Mouse (Mus musculus): ENCODE measurements around the gene Abtb2. TPM values are rescaled to one million over a fixed set of nuclear protein-coding genes. Genes with fewer than 3 reads are reported as not detected.

Gene Abtb2
- polyA plus RNA-seq, 1 experiment from 2014 or later: 2.1 TPM

- H3K4me3 ChIP-seq (ENCODE audit: low read depth, low read length): no peak overlapping the region
- no peaks in the 10 kb centered on the region for H3K9me3 ChIP-seq (ENCODE audit: low read length)
- H3K4me2 ChIP-seq (ENCODE audit: low read depth, low read length): no peak overlapping the region
- no peak for DNase-seq
- H3K36me3 ChIP-seq (replicated peaks; ENCODE audit: insufficient read depth, low read length): no peaks in the 10 kb centered on the region
- WGBS (ENCODE audit: insufficient replicate concordance): 69% methylated on average over 1 of the region's 1 CpGs
- TF ChIP-seq CTCF (IDR thresholded peaks at IDR 0.05; ENCODE audit: low read depth) (no peak), EP300 (IDR thresholded peaks at IDR 0.05; ENCODE audit: low read depth) (no peak)
- H3K27me3 ChIP-seq (ENCODE audit: insufficient read depth, low read length): no peaks in the 10 kb centered on the region
- H3K4me1 ChIP-seq (ENCODE audit: insufficient read depth): peaks cover 46% of the 10 kb centered on the region
- no peak overlapping the region for H3K9ac ChIP-seq (replicated peaks)
- ATAC-seq: no peak
- peak overlapping the region; percentile 34; the same call in 1 of the 2 replicates for H3K27ac ChIP-seq (ENCODE audit: low read depth)
Observed at GRCm38 (mm10) chr2:103599296-103599695, 33.2 kb downstream of the Abtb2 start.

DNA sequence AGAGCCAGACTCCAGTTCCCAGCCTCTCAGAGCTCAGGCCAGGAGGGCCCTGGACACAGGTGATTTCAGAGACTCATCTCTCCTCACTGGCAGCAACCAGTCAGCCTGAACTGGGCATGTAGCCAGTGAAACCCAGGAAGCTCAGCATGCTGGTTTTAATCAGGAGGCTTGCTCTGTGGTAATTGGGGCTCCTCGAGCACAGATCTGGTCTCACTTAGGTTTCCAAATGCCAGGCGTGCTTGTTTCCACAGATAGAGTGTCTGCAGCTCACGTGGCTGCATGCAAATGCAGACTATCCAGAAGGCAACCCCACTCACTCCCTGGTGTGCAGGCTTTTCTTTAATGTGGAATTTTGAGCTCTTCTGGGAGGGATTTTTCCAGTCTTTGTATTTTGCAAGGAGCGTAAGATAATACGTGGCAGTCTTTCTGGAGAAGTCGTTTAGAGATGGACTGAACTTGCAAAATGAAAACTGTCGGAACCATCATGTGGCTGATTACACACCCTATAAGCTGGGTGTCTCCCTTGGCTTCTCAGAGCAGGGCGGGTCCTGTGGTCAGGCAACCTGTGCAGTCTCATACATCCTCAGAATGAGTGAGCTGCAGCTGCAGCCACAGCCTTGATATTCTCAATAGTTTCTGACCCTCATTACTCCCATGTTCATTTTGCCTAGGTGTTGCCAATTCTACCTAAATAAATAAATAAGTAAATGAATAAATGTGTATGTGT lies 34.2 kb downstream of the Abtb2 start:
- no peak for ATAC-seq
- no peak overlapping the region for H3K4me3 ChIP-seq (ENCODE audit: low read depth, low read length)
- 54% methylated on average over 8 of the region's 8 CpGs for WGBS (ENCODE audit: insufficient replicate concordance)
- H3K9ac ChIP-seq (replicated peaks): no peak overlapping the region
- no peak overlapping the region for H3K4me2 ChIP-seq (ENCODE audit: low read depth, low read length)
- H3K4me1 ChIP-seq (ENCODE audit: insufficient read depth): peaks cover 46% of the 10 kb centered on the region
- H3K9me3 ChIP-seq (ENCODE audit: low read length): no peaks in the 10 kb centered on the region
- no peak for DNase-seq
- peak overlapping the region; percentile 34; the same call in 1 of the 2 replicates for H3K27ac ChIP-seq (ENCODE audit: low read depth)
- H3K36me3 ChIP-seq (replicated peaks; ENCODE audit: insufficient read depth, low read length): no peaks in the 10 kb centered on the region
- H3K27me3 ChIP-seq (ENCODE audit: insufficient read depth, low read length): no peaks in the 10 kb centered on the region
- TF ChIP-seq CTCF (IDR thresholded peaks at IDR 0.05; ENCODE audit: low read depth): no peak
- TF ChIP-seq EP300 (IDR thresholded peaks at IDR 0.05; ENCODE audit: low read depth): no peak

- no peak for TF ChIP-seq CTCF (IDR thresholded peaks at IDR 0.05; ENCODE audit: low read depth)
- TF ChIP-seq EP300 (IDR thresholded peaks at IDR 0.05; ENCODE audit: low read depth): 0 out of 2 replicates have a peak, but pooled peaks have one; percentile 14
- Histone ChIP-seq H3K4me1 (ENCODE audit: insufficient read depth) (peaks cover 44% of the 10 kb centered on the region), H3K36me3 (replicated peaks; ENCODE audit: insufficient read depth, low read length) (no peaks in the 10 kb centered on the region), H3K27me3 (ENCODE audit: insufficient read depth, low read length) (no peaks in the 10 kb centered on the region), H3K4me3 (ENCODE audit: low read depth, low read length) (no peak overlapping the region), H3K9me3 (ENCODE audit: low read length) (no peaks in the 10 kb centered on the region), H3K27ac (ENCODE audit: low read depth) (peak overlapping the region; percentile 44), H3K9ac (replicated peaks) (no peak overlapping the region), H3K4me2 (ENCODE audit: low read depth, low read length) (peak overlapping the region; percentile 39; the same call in 1 of the 2 replicates)
- DNase-seq (no peak), ATAC-seq (peak; percentile 78)
- 56% methylated on average over 1 of the region's 1 CpGs for WGBS (ENCODE audit: insufficient replicate concordance)
Observed at GRCm38 (mm10) chr2:103601126-103601525, 35.0 kb downstream of the Abtb2 start.

GRCm38 (mm10) chr2:103601531-103601930 lies 35.4 kb downstream of the Abtb2 start:
- no peaks in the 10 kb centered on the region for H3K36me3 ChIP-seq (replicated peaks; ENCODE audit: insufficient read depth, low read length)
- TF ChIP-seq EP300 (IDR thresholded peaks at IDR 0.05; ENCODE audit: low read depth): no peak
- TF ChIP-seq CTCF (IDR thresholded peaks at IDR 0.05; ENCODE audit: low read depth): no peak
- WGBS (ENCODE audit: insufficient replicate concordance): 53% methylated on average over 1 of the region's 1 CpGs
- no peaks in the 10 kb centered on the region for H3K9me3 ChIP-seq (ENCODE audit: low read length)
- no peak overlapping the region for H3K4me2 ChIP-seq (ENCODE audit: low read depth, low read length)
- no peak overlapping the region for H3K9ac ChIP-seq (replicated peaks)
- peaks cover 44% of the 10 kb centered on the region for H3K4me1 ChIP-seq (ENCODE audit: insufficient read depth)
- H3K27ac ChIP-seq (ENCODE audit: low read depth): peak overlapping the region; percentile 44
- DNase-seq: no peak
- H3K4me3 ChIP-seq (ENCODE audit: low read depth, low read length): no peak overlapping the region
- no peaks in the 10 kb centered on the region for H3K27me3 ChIP-seq (ENCODE audit: insufficient read depth, low read length)
- no peak for ATAC-seq

DNA sequence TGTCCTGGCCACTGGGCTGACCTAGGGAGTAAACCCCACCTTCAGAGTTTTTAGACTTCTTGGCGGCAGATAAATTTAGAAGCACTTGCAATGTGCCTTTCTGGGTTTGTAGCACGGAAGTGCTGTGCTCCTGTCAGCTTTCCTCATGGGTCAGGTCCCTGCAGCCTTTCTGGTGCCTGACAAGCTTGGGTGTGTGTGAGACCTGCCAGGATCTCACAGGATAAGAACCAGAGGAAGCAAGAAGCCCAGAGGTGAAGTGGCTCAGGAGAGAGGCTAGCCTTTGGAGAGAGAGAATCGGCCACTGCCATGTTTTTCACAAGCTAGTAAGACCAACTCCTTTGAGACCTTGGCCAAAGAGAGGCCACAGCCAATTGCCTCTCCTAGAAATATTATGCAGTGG lies 37.1 kb downstream of the Abtb2 start:
- Histone ChIP-seq H3K27ac (ENCODE audit: low read depth) (no peak overlapping the region), H3K4me3 (ENCODE audit: low read depth, low read length) (no peak overlapping the region), H3K4me2 (ENCODE audit: low read depth, low read length) (no peak overlapping the region), H3K9ac (replicated peaks) (no peak overlapping the region), H3K4me1 (ENCODE audit: insufficient read depth) (peaks cover 40% of the 10 kb centered on the region), H3K36me3 (replicated peaks; ENCODE audit: insufficient read depth, low read length) (no peaks in the 10 kb centered on the region), H3K27me3 (ENCODE audit: insufficient read depth, low read length) (no peaks in the 10 kb centered on the region), H3K9me3 (ENCODE audit: low read length) (no peaks in the 10 kb centered on the region)
- DNase-seq: no peak
- no peak for ATAC-seq
- 63% methylated on average over 3 of the region's 3 CpGs for WGBS (ENCODE audit: insufficient replicate concordance)
- TF ChIP-seq CTCF (IDR thresholded peaks at IDR 0.05; ENCODE audit: low read depth) (no peak), EP300 (IDR thresholded peaks at IDR 0.05; ENCODE audit: low read depth) (no peak)

- Histone ChIP-seq H3K9ac (replicated peaks) (no peak overlapping the region), H3K36me3 (replicated peaks; ENCODE audit: insufficient read depth, low read length) (no peaks in the 10 kb centered on the region), H3K9me3 (ENCODE audit: low read length) (no peaks in the 10 kb centered on the region), H3K27ac (ENCODE audit: low read depth) (no peak overlapping the region), H3K4me2 (ENCODE audit: low read depth, low read length) (no peak overlapping the region), H3K4me3 (ENCODE audit: low read depth, low read length) (no peak overlapping the region), H3K27me3 (ENCODE audit: insufficient read depth, low read length) (no peaks in the 10 kb centered on the region), H3K4me1 (ENCODE audit: insufficient read depth) (peaks cover 36% of the 10 kb centered on the region)
- no peak for ATAC-seq
- TF ChIP-seq CTCF (IDR thresholded peaks at IDR 0.05; ENCODE audit: low read depth) (no peak), EP300 (IDR thresholded peaks at IDR 0.05; ENCODE audit: low read depth) (no peak)
- 26% methylated on average over 1 of the region's 1 CpGs for WGBS (ENCODE audit: insufficient replicate concordance)
- DNase-seq: no peak
Observed at GRCm38 (mm10) chr2:103603869-103604268, 37.8 kb downstream of the Abtb2 start.
